Mouse (Mus musculus) liver, postnatal 0 days (tissue): ENCODE measurements at regions not wholly inside any gene's neighbourhood (a gene's known extent, or its start where the extent isn't known, plus 50 kb on each side); places are given as distances from the start of the nearest gene placed in this dataset.

Experiments
- CTCF ChIP-seq: sonication (generic); IDR thresholded peaks from 2 replicates; pipeline ENCODE4 v1.5.1; 2016; ENCODE audit warnings: antibody characterized with exemption, low read depth
- EP300 ChIP-seq: IDR thresholded peaks from 2 replicates; pipeline ENCODE4 v1.6.1; 2016; ENCODE audit warnings: antibody characterized with exemption, low read depth, mild to moderate bottlenecking

DNA sequence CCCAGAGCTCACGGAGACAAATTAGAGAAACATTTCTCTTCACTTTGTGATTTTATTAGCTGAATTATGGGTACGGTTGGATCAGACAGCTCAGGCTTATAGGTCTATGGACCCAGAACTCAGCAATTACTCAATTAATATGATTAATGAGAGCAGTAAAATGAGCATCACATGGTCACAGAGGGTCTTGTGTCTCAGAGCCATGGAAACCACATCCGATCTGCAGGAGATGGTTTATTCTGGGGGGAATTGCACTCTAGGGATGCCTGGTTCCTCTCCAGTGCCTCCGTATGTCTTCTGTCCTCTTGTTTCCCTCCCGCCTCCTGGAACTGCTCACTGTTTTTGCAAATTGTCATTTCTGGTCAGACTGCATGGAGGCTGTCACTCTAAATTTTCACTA lies 422.6 kb downstream of the Cbln4 start:
- no peak for TF ChIP-seq CTCF
- no peak for TF ChIP-seq EP300
